Mouse (Mus musculus) hematopoietic stem cell, adult 5-6 weeks (primary cell): ENCODE measurements around the gene Gm17349. TPM values are rescaled to one million over a fixed set of nuclear protein-coding genes. Genes with fewer than 3 reads are reported as not detected.

Experiments used
- total RNA-seq: library from RNA; stranded (forward); fragments of 172-1452, 232-1000 nt; gene quantifications from 2 replicates; pipeline ENCODE4 v1.2.3, GENCODE M21; 2017

The Gm17349 gene
- total RNA-seq, 1 experiment from 2014 or later, result not detected

Other genes with a start within 250 kb of the Gm17349 start
- gene Nckap5l, start 247.7 kb downstream of the Gm17349 start, total RNA-seq, result 0.89 and 1.8 TPM in 2 replicates
- 7.1 and 7.2 TPM in 2 replicates for gene Bcdin3d, start 230.8 kb downstream of the Gm17349 start, total RNA-seq
- gene Faim2, start 177.3 kb downstream of the Gm17349 start, total RNA-seq, result not detected in 2 replicates
- not detected in 2 replicates for gene Aqp2, start 126.4 kb downstream of the Gm17349 start, total RNA-seq
- not detected in 2 replicates for gene Aqp5, start 114.7 kb downstream of the Gm17349 start, total RNA-seq
- not detected in 2 replicates for gene Aqp6, start 104.1 kb downstream of the Gm17349 start, total RNA-seq
- 47.7 and 50.2 TPM in 2 replicates for gene Racgap1, start 53.8 kb downstream of the Gm17349 start, total RNA-seq
- gene Asic1, start 35.1 kb downstream of the Gm17349 start, total RNA-seq, result not detected in 2 replicates
- 29.7 and 39.1 TPM in 2 replicates for gene Smarcd1, start 3.4 kb downstream of the Gm17349 start, total RNA-seq
- gene Gpd1, start 12.0 kb upstream of the Gm17349 start, total RNA-seq, result 0.74 and 1.7 TPM in 2 replicates
- 26.8 and 41.8 TPM in 2 replicates for gene Cox14, start 20.1 kb upstream of the Gm17349 start, total RNA-seq
- gene Cers5, start 67.4 kb upstream of the Gm17349 start, total RNA-seq, result 46.2 and 48.5 TPM in 2 replicates
- gene Lima1, start 170.0 kb upstream of the Gm17349 start, total RNA-seq, result 6.4 and 6.5 TPM in 2 replicates